Mouse (Mus musculus) heart, postnatal 14 days (tissue): ENCODE data around the gene Canx. TPM values are rescaled to one million over a fixed set of nuclear protein-coding genes. Genes with fewer than 3 reads are reported as not detected.
"Not testable (repeated sequence)": the region's sequence is repeated elsewhere in the genome, so short reads cannot be mapped to it uniquely, and the experiment has no call there.

Experiments used
- DNase-seq, 2 experiments: peaks; one replicate each; pipeline ENCODE4 v3.0.0; 2021 to 2022
- intact Hi-C: fragments of 180-260 bp; cut with DNase I; formaldehyde crosslinking; loops from one replicate; pipeline ENCODE4 v1.15.1; 2025
- total RNA-seq, 2 experiments: library from RNA; stranded (reverse); gene quantifications; 2 replicates each; pipeline ENCODE4 v1.2.3; 2021

Gene Canx
- total RNA-seq, 2 experiments from 2014 or later = 212 to 246 TPM

- no peak for DNase-seq
- intact Hi-C loops = no loop called here
Observed at GRCm38 (mm10) chr11:50345486-50345885, 20.0 kb upstream of the Canx start.

- DNase-seq = no peak
- intact Hi-C loops = no loop called here
Observed at GRCm38 (mm10) chr11:50336891-50337290, 11.4 kb upstream of the Canx start.

- no peak for DNase-seq
- intact Hi-C loops = no loop called here
Observed at GRCm38 (mm10) chr11:50336126-50336525, 10.7 kb upstream of the Canx start.

GRCm38 (mm10) chr11:50333181-50333580, 7.7 kb upstream of the Canx start:
- no peak for DNase-seq
- intact Hi-C loops = no loop called here

GRCm38 (mm10) chr11:50329378-50329777, 3.9 kb upstream of the Canx start:
- intact Hi-C loops = loop anchor here (5.0 kb wide), 1 partner anchor 33 kb away; no protein-coding TSS in a partner anchor
- DNase-seq = no peak

- intact Hi-C loops = loop anchor here (5.0 kb wide), 1 partner anchor 34 kb away; no protein-coding TSS in a partner anchor
- DNase-seq = no peak
Observed at GRCm38 (mm10) chr11:50328075-50328625, 2.7 kb upstream of the Canx start.

GRCm38 (mm10) chr11:50326302-50326966, 961 bp upstream of the Canx start:
- DNase-seq = no peak
- intact Hi-C loops = loop anchor here (5.0 kb wide), 1 partner anchor 36 kb away; no protein-coding TSS in a partner anchor

GRCm38 (mm10) chr11:50324751-50325471, 562 bp downstream of the Canx start:
- no peak for DNase-seq
- intact Hi-C loops = loop anchor here (2.0 to 5.0 kb wide), 2 partner anchors 34 to 37 kb away; no protein-coding TSS in a partner anchor

GRCm38 (mm10) chr11:50323843-50324242, 1.6 kb downstream of the Canx start:
- DNase-seq = no peak
- intact Hi-C loops = loop anchor here (2.0 kb wide), 1 partner anchor 33 kb away; no protein-coding TSS in a partner anchor

GRCm38 (mm10) chr11:50322345-50322744, 3.1 kb downstream of the Canx start:
- intact Hi-C loops = no loop called here
- no peak for DNase-seq

GRCm38 (mm10) chr11:50321239-50321638, 4.2 kb downstream of the Canx start:
- DNase-seq = no peak
- intact Hi-C loops = no loop called here

- DNase-seq, intact Hi-C loops: not testable (repeated sequence)
Observed at GRCm38 (mm10) chr11:50319343-50319742, 6.1 kb downstream of the Canx start.

- no peak for DNase-seq
- intact Hi-C loops = no loop called here
Observed at GRCm38 (mm10) chr11:50312803-50313202, 12.7 kb downstream of the Canx start.

GRCm38 (mm10) chr11:50303406-50303805, 22.1 kb downstream of the Canx start:
- intact Hi-C loops = no loop called here
- no peak for DNase-seq

GRCm38 (mm10) chr11:50292190-50292855, 33.1 kb downstream of the Canx start, which contains the start of gene Maml1:
TSS of gene Maml1 (minus strand) at chr11:50292311.
- DNase-seq = peak; percentile 97
- intact Hi-C loops = loop anchor here (2.0 kb wide), 1 partner anchor 56 kb away; no protein-coding TSS in a partner anchor

- DNase-seq = peak; percentile 61 to 65
- intact Hi-C loops = loop anchor here (2.0 kb wide), 3 partner anchors 33 to 73 kb away; partner anchors contain the start of gene Canx
Observed at GRCm38 (mm10) chr11:50291321-50292165, 33.9 kb downstream of the Canx start.

GRCm38 (mm10) chr11:50290486-50291225, 34.8 kb downstream of the Canx start:
- intact Hi-C loops = loop anchor here (2.0 kb wide), 2 partner anchors 34 to 74 kb away; partner anchors contain the start of gene Canx
- no peak for DNase-seq

- intact Hi-C loops = no loop called here
- DNase-seq = no peak
Observed at GRCm38 (mm10) chr11:50286428-50286827, 39.0 kb downstream of the Canx start.

GRCm38 (mm10) chr11:50285696-50286095, 39.8 kb downstream of the Canx start:
- intact Hi-C loops = no loop called here
- no peak for DNase-seq
